Mouse (Mus musculus) kidney, embryonic 16.5 days (tissue): Measurements from ENCODE around the gene Lsm7. TPM values are rescaled to one million over a fixed set of nuclear protein-coding genes. Genes with fewer than 3 reads are reported as not detected.
A peak's percentile ranks its signal among the peaks of the same experiment; 100 is the strongest.

Experiments
- ATAC-seq: fragments of 200-750 bp; cut with Nextera tagmentation; 2 replicates; pipeline ENCODE4 v1.8.0; 2017; ENCODE audit warnings: moderate TSS enrichment; ENCODE audit not compliant: low FRiP score, low TSS enrichment
- H3K27ac ChIP-seq: fragments of 300-500 bp; sonication (generic); 2 replicates; pipeline ENCODE4 v1.5.1; 2014; ENCODE audit warnings: low read length
- H3K27me3 ChIP-seq: fragments of 300-500 bp; sonication (generic); 2 replicates; pipeline ENCODE4 v1.6.1; 2014; ENCODE audit warnings: low read length, control low read depth, mixed read lengths; ENCODE audit not compliant: insufficient read depth
- H3K36me3 ChIP-seq: fragments of 300-500 bp; sonication (generic); 2 replicates; pipeline ENCODE4 v1.6.1; 2014; ENCODE audit warnings: low read length, control low read depth, mixed read lengths; ENCODE audit not compliant: insufficient read depth
- H3K4me1 ChIP-seq: fragments of 300-500 bp; sonication (generic); 2 replicates; pipeline ENCODE4 v1.6.1; 2014; ENCODE audit warnings: low read length, control low read depth, mixed read lengths; ENCODE audit not compliant: insufficient read depth
- H3K4me2 ChIP-seq: fragments of 300-500 bp; sonication (generic); replicated peaks from 2 replicates; pipeline ENCODE4 v1.6.1; 2014; ENCODE audit warnings: low read depth, low read length
- H3K4me3 ChIP-seq: fragments of 300-500 bp; sonication (generic); 2 replicates; pipeline ENCODE4 v1.5.1; 2014; ENCODE audit warnings: mild to moderate bottlenecking, low read length
- H3K9ac ChIP-seq: fragments of 300-500 bp; sonication (generic); replicated peaks from 2 replicates; pipeline ENCODE4 v1.6.1; 2014; ENCODE audit warnings: low read length
- H3K9me3 ChIP-seq: fragments of 300-500 bp; sonication (generic); 2 replicates; pipeline ENCODE4 v1.6.1; 2016; ENCODE audit warnings: low read length, control low read depth
- WGBS: fragments of 180-500 bp; shearing (Covaris S2); extraction: QIAGEN DNeasy Blood & Tissue Kit; methylation state at CpG from one replicate; pipeline ENCODE4 v1.1.7; 2014; 5-methylcytosine and 5-hydroxymethylcytosine counted together
- polyA plus RNA-seq: library from polyadenylated mRNA; unstranded; fragments of >200 nt; fragmentation: Nextera tagmentation; extraction: Ambion mirVana; gene quantifications from 2 replicates; pipeline ENCODE4 v1.2.1, GENCODE M21; 2015

Gene Lsm7
- polyA plus RNA-seq, 1 experiment from 2014 or later, result 262 TPM

DNA sequence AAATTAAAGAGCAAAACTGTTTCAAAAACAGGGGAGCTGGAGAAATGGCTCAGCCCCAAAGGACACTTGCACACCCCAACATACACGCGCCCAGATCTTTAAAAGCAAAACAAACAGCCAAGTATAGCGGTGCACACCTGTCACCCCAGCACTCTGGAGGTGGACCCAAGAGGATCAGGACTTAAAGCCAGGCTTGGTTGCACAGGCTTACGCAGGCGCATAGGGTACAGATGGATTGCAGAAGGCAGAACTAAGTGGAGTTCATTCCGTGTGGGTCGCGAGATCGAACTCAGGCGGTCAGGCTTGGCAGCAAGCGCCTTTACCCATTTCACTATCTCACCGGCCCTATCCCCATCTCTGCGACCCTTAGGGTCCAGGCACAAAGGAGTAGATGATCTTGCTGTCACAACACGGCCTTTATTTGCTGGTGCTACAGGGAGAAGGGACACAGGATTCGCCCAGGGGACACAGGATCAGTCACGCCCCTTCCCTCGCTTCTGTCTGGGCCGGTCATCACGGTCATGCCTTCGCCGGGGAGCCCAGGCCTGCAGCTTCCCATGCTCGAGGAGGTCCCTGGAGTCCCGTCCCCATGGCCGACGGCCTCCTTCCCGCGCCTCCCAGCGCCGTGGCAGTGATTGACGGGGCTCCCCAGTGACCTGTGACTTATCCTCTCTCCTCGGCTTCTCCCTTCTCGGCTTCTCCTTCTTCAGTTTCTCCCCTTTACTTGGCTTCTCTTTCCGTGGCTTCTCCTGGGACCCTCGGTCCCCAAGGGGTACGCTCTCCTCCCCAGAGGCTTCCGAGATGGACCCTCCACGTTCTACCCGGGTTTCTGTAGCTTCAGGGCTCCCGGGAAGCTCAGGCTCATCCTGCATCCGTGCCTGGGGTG lies 46.7 kb downstream of the Lsm7 start:
- H3K36me3 ChIP-seq, result peaks cover 19% of the 10 kb centered on the region
- peak; percentile 4; the same call in 1 of the 2 replicates for ATAC-seq
- peak overlapping the region; percentile 95 for H3K4me2 ChIP-seq
- peaks cover 52% of the 10 kb centered on the region for H3K4me1 ChIP-seq
- H3K9me3 ChIP-seq, result no peaks in the 10 kb centered on the region
- H3K27ac ChIP-seq, result peak overlapping the region; percentile 66
- H3K9ac ChIP-seq, result peak overlapping the region; percentile 70
- peak overlapping the region; percentile 49 for H3K4me3 ChIP-seq
- H3K27me3 ChIP-seq, result peaks cover 6% of the 10 kb centered on the region
- WGBS, result 17% methylated on average over 40 of the region's 40 CpGs

DNA sequence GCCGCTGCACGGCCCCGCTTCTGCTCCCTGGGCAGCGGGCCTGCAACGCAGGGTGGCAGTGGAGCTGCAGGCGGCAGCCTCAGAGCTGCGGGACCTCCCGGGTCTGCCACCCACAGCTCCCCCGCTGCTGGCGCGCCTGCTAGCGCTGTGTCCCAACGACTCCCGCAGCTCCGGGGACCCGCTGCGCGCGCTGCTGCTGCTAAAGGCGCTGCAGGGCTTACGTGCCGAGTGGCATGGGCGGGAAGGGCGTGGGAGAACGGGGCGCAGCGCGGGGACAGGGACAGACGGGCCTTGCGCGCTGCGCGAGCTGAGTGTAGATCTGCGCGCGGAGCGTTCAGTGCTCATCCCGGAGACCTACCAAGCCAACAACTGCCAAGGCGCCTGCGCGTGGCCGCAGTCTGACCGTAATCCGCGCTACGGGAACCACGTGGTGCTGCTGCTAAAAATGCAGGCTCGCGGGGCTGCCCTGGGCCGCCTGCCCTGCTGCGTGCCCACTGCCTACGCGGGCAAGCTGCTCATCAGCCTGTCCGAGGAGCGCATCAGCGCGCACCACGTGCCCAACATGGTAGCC lies 47.9 kb downstream of the Lsm7 start:
- Histone ChIP-seq H3K27me3 (peaks cover 6% of the 10 kb centered on the region), H3K4me3 (peak overlapping the region; percentile 49), H3K9ac (peak overlapping the region; percentile 70), H3K36me3 (peaks cover 31% of the 10 kb centered on the region), H3K27ac (peak overlapping the region; percentile 66), H3K4me1 (peaks cover 48% of the 10 kb centered on the region), H3K4me2 (peak overlapping the region; percentile 95), H3K9me3 (no peaks in the 10 kb centered on the region)
- ATAC-seq, result peak; percentile 55
- WGBS, result under 1% methylated on average over 58 of the region's 58 CpGs

- peak overlapping the region; percentile 66 for H3K27ac ChIP-seq
- H3K4me3 ChIP-seq, result peak overlapping the region; percentile 49
- H3K4me2 ChIP-seq, result peak overlapping the region; percentile 95
- H3K27me3 ChIP-seq, result peaks cover 6% of the 10 kb centered on the region
- no peaks in the 10 kb centered on the region for H3K9me3 ChIP-seq
- peaks cover 48% of the 10 kb centered on the region for H3K4me1 ChIP-seq
- peaks cover 36% of the 10 kb centered on the region for H3K36me3 ChIP-seq
- H3K9ac ChIP-seq, result peak overlapping the region; percentile 70
- peak; percentile 1; the same call in 1 of the 2 replicates for ATAC-seq
- 42% methylated on average over 34 of the region's 34 CpGs for WGBS
Observed at GRCm38 (mm10) chr10:80806341-80807056, 48.5 kb downstream of the Lsm7 start.

DNA sequence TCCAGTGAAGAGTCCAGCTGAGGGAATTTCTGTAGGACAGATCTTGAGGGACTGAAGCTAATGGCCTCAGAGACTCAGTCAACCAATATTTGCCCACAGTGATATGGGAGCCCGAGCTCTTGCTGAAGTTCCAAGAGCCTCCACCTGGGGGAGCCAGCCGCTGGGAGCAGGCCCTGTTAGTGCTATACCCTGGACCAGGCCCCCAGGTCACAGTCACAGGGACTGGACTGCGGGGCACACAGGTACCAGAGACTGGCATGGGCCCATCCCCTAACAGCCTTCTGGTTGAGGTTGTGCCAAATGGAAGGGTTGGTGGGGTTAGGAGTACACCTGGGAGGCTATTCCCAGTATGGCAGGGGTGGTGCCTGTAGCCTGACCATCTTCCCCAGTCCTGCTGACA lies 49.1 kb downstream of the Lsm7 start:
- ATAC-seq, result peak; percentile 44
- Histone ChIP-seq H3K36me3 (peaks cover 42% of the 10 kb centered on the region), H3K27me3 (peaks cover 6% of the 10 kb centered on the region), H3K4me2 (no peak overlapping the region), H3K4me3 (no peak overlapping the region), H3K9me3 (no peaks in the 10 kb centered on the region), H3K9ac (no peak overlapping the region), H3K4me1 (peaks cover 48% of the 10 kb centered on the region), H3K27ac (no peak overlapping the region)
- 19% methylated on average over 3 of the region's 3 CpGs for whole genome bisulfite sequencing

DNA sequence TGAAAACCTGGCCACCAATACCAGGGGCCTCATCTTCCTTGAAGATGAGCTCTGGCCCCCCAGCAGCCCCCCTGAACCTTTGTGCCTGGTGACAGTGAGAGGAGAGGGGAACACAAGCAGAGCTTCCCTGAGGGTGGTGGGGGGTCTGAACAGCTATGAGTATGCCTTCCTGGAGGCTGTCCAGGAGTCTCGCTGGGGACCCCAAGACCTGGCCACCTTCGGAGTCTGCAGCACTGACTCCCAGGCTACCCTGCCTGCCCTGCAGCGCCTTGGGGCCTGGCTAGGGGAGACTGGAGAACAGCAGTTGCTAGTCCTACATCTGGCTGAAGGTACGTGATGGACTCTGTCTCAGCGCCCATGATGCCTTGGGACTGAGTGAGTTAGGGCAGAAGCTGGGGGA lies 49.7 kb downstream of the Lsm7 start:
- no peak for ATAC-seq
- Histone ChIP-seq H3K4me1 (peaks cover 46% of the 10 kb centered on the region), H3K27me3 (peaks cover 6% of the 10 kb centered on the region), H3K4me2 (no peak overlapping the region), H3K9me3 (no peaks in the 10 kb centered on the region), H3K36me3 (peaks cover 46% of the 10 kb centered on the region), H3K4me3 (no peak overlapping the region), H3K9ac (no peak overlapping the region), H3K27ac (no peak overlapping the region)
- WGBS, result 78% methylated on average over 5 of the region's 5 CpGs

DNA sequence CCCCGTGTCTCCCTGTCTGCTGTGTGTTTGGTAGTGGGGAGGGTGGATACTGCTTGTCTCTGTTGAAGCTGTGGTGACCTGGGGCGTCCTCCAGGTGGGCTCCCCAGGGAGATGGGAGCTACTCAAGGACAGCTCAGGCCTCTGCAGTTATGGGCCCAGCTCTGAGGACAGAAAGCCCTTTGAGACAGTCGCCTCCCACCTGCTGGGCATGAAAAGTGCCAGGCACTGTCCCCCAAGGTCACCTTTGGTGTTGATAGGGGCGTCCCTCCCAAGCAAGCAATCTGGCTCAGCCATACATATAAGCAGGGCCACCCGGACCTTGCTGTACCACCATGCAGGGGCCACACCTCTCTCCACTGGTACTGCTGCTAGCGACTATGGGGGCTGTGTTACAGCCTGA lies 50.1 kb downstream of the Lsm7 start, which contains the start of gene Amh:
Amh (plus strand) TSS at position 328 of the 400 bp plus-strand sequence.
- H3K4me2 ChIP-seq, result no peak within 1 kb of the TSS
- no peaks in the 10 kb centered on the region for H3K9me3 ChIP-seq
- no peak within 1 kb of the TSS for H3K27ac ChIP-seq
- ATAC-seq, result no peak
- peaks cover 46% of the 10 kb centered on the region for H3K4me1 ChIP-seq
- H3K4me3 ChIP-seq, result no peak within 1 kb of the TSS
- peaks cover 49% of the 10 kb centered on the region for H3K36me3 ChIP-seq
- peaks cover 4% of the 10 kb centered on the region; the same call in 1 of the 2 replicates for H3K27me3 ChIP-seq
- WGBS, result 69% methylated on average over 6 of the region's 6 CpGs
- H3K9ac ChIP-seq, result no peak within 1 kb of the TSS

DNA sequence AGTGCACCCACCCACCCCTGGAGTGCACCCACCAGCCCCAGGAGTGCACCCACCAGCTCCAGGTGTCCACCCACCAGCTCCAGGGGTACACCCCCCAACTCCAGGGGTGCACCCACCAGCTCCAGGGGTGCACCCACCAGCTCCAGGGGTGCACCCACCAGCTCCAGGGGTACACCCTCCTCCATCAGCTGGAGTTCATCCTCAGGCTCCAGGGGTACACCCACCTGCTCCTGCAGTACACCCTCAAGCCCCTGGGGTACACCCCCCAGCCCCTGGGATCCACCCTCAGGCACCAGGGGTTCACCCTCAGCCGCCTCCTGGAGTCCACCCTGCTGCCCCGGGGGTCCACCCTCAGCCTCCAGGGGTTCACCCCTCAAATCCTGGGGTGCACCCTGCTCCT lies 50.7 kb downstream of the Lsm7 start:
- no peaks in the 10 kb centered on the region for H3K9me3 ChIP-seq
- peaks cover 49% of the 10 kb centered on the region for H3K36me3 ChIP-seq
- no peak overlapping the region for H3K4me3 ChIP-seq
- H3K4me2 ChIP-seq, result no peak overlapping the region
- 100% methylated on average over 2 of the region's 2 CpGs for WGBS
- no peak overlapping the region for H3K9ac ChIP-seq
- ATAC-seq, result no peak
- H3K27me3 ChIP-seq, result peaks cover 4% of the 10 kb centered on the region; the same call in 1 of the 2 replicates
- no peak overlapping the region for H3K27ac ChIP-seq
- peaks cover 48% of the 10 kb centered on the region for H3K4me1 ChIP-seq

GRCm38 (mm10) chr10:80802996-80803395 lies 52.0 kb downstream of the Lsm7 start:
- no peak overlapping the region for H3K4me3 ChIP-seq
- no peak overlapping the region for H3K4me2 ChIP-seq
- WGBS, result 82% methylated on average over 3 of the region's 3 CpGs
- H3K9ac ChIP-seq, result no peak overlapping the region
- no peak for ATAC-seq
- no peak overlapping the region for H3K27ac ChIP-seq
- H3K9me3 ChIP-seq, result no peaks in the 10 kb centered on the region
- H3K4me1 ChIP-seq, result peaks cover 36% of the 10 kb centered on the region
- peaks cover 49% of the 10 kb centered on the region for H3K36me3 ChIP-seq
- 0 out of 2 replicates have a peak, but pooled peaks cover under 1% of the 10 kb centered on the region for H3K27me3 ChIP-seq
